Mouse (Mus musculus): ENCODE results near the gene Slc35f1. TPM values are rescaled to one million over a fixed set of nuclear protein-coding genes. Genes with fewer than 3 reads are reported as not detected.

Slc35f1 gene
- total and polyA plus RNA-seq, 3 experiments = not detected

DNA sequence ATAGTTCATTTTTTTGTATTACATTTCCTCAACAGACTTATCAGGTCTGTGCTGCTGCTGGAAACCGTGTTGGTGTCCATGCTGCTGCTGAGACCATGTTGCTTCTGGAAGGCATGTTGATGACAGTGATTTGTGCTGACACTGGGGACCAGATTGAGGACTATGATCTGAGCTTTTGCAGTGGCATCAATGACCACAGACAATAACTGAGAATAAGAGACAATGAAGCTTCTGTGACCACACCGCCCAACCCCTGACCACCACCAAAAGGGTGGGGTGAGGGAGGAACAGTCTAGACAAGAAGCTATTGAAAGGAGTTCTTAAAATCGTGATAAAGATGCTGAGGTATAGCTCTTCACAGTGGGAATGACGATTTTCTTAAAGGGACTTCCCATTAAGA is 135.4 kb downstream of the Slc35f1 start:
- Histone ChIP-seq H3K4me1 (ENCODE audit: control insufficient read depth in 1 of 2, insufficient read depth in 2 of 2, low read length in 2 of 2) (no peaks in the 10 kb centered on the region), H3K9ac (ENCODE audit: control insufficient read depth, low read depth, low read length, poor library complexity, severe bottlenecking) (no peak overlapping the region), H3K27ac (ENCODE audit: control insufficient read depth, low read depth, low read length) (no peak overlapping the region), H3K9me3 (replicated peaks; ENCODE audit: insufficient read depth, low read length) (no peaks in the 10 kb centered on the region), H3K4me3 (ENCODE audit: control insufficient read depth in 1 of 2, insufficient read depth in 1 of 2, low read depth in 2 of 2, low read length in 2 of 2) (no peak overlapping the region), H3K27me3 (ENCODE audit: control insufficient read depth in 1 of 2, insufficient read depth in 2 of 2, low read length in 2 of 2) (no peaks in the 10 kb centered on the region), H3K36me3 (ENCODE audit: control insufficient read depth in 1 of 2, insufficient read depth in 2 of 2, low read length in 2 of 2) (no peaks in the 10 kb centered on the region), H3K79me2 (ENCODE audit: control insufficient read depth, insufficient read depth, low read length, poor library complexity) (no peaks in the 10 kb centered on the region)
- TF ChIP-seq ZNF384 (IDR thresholded peaks at IDR 0.05; ENCODE audit: low read depth, low read length) = no peak
- no peak for DNase-seq (ENCODE audit: low read depth, low spot score)

DNA sequence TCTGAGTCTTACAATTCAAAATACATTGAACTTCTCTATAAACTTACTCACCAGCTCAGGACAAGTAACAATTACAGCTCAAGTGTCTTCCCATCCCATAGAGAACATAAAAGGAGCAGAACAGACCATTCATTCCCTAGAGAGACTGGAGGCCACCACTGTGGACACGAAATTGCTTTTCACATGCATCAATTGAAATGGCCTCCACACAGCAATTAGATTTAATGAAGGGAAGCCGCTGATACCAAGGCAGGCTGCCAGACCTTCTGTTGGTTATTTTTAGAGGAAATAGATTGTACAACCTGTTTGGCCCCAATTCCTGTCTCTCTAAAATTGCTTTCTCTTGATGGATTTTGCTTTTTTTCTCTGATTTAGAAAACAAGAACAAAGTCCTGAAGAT is 150.5 kb downstream of the Slc35f1 start:
- no peaks in the 10 kb centered on the region for H3K9me3 ChIP-seq (replicated peaks; ENCODE audit: insufficient read depth, low read length)
- H3K4me1 ChIP-seq (ENCODE audit: control insufficient read depth in 1 of 2, insufficient read depth in 2 of 2, low read length in 2 of 2) = no peaks in the 10 kb centered on the region
- no peak overlapping the region for H3K9ac ChIP-seq (ENCODE audit: control insufficient read depth, low read depth, low read length, poor library complexity, severe bottlenecking)
- H3K27me3 ChIP-seq (ENCODE audit: control insufficient read depth in 1 of 2, insufficient read depth in 2 of 2, low read length in 2 of 2) = no peaks in the 10 kb centered on the region
- H3K4me3 ChIP-seq (ENCODE audit: control insufficient read depth in 1 of 2, insufficient read depth in 1 of 2, low read depth in 2 of 2, low read length in 2 of 2) = no peak overlapping the region
- H3K27ac ChIP-seq (ENCODE audit: control insufficient read depth, low read depth, low read length) = no peak overlapping the region
- H3K36me3 ChIP-seq (ENCODE audit: control insufficient read depth in 1 of 2, insufficient read depth in 2 of 2, low read length in 2 of 2) = no peaks in the 10 kb centered on the region
- TF ChIP-seq HCFC1 (IDR thresholded peaks at IDR 0.05; ENCODE audit: low read depth, low read length) = no peak
- TF ChIP-seq TAL1 (IDR thresholded peaks at IDR 0.05; ENCODE audit: low read length) = no peak
- no peak for TF ChIP-seq ZKSCAN1 (IDR thresholded peaks at IDR 0.05; ENCODE audit: low read depth, low read length)
- no peak for TF ChIP-seq BHLHE40 (IDR thresholded peaks at IDR 0.05; ENCODE audit: borderline replicate concordance, low read depth, low read length)
- no peak for TF ChIP-seq TCF12 (IDR thresholded peaks at IDR 0.05; ENCODE audit: low read depth, low read length)
- no peak for TF ChIP-seq EP300 (IDR thresholded peaks at IDR 0.05; ENCODE audit: low read depth in 1 of 2, low read length in 2 of 2)
- TF ChIP-seq CHD2 (IDR thresholded peaks at IDR 0.05; ENCODE audit: low read length) = no peak
- TF ChIP-seq CTCF (IDR thresholded peaks at IDR 0.05 in 2 of 3, conservative IDR thresholded peaks at IDR 0.05 in 1 of 3; ENCODE audit: control insufficient read depth in 1 of 3, insufficient read depth in 1 of 3, low read depth in 2 of 3, low read length in 3 of 3, poor library complexity in 1 of 3, severe bottlenecking in 1 of 3) = no peak
- H3K79me2 ChIP-seq (ENCODE audit: control insufficient read depth, insufficient read depth, low read length, poor library complexity) = no peaks in the 10 kb centered on the region
- no peak for DNase-seq (ENCODE audit: low read depth, low spot score)

DNA sequence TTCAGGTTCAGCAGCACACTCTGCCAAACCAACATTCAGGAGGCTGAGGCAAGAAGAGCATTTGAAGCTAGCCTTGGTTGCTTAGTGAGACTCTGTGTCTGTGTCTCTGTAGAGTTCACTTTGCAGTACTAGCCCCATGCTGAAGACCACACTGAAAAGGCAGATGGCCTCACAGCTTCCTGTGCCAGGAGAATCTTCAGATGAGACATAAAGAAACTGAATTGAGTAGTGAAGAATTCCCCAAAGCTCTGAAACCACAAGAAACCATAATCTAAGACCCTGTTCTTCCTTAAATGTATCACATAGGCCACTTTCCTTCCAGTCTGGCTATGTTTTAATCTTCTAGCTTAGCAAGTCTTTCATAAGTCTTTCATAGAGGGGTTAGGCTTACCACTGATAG is 161.7 kb downstream of the Slc35f1 start:
- Histone ChIP-seq H3K27me3 (ENCODE audit: control insufficient read depth in 1 of 2, insufficient read depth in 2 of 2, low read length in 2 of 2) (no peaks in the 10 kb centered on the region), H3K36me3 (ENCODE audit: control insufficient read depth in 1 of 2, insufficient read depth in 2 of 2, low read length in 2 of 2) (no peaks in the 10 kb centered on the region), H3K9me3 (replicated peaks; ENCODE audit: insufficient read depth, low read length) (no peaks in the 10 kb centered on the region), H3K27ac (ENCODE audit: control insufficient read depth, low read depth, low read length) (no peak overlapping the region), H3K9ac (ENCODE audit: control insufficient read depth, low read depth, low read length, poor library complexity, severe bottlenecking) (no peak overlapping the region), H3K4me1 (ENCODE audit: control insufficient read depth in 1 of 2, insufficient read depth in 2 of 2, low read length in 2 of 2) (no peaks in the 10 kb centered on the region), H3K4me3 (ENCODE audit: control insufficient read depth in 1 of 2, insufficient read depth in 1 of 2, low read depth in 2 of 2, low read length in 2 of 2) (no peak overlapping the region), H3K79me2 (ENCODE audit: control insufficient read depth, insufficient read depth, low read length, poor library complexity) (no peaks in the 10 kb centered on the region)
- no peak for DNase-seq (ENCODE audit: low read depth, low spot score)
- TF ChIP-seq USF2 (IDR thresholded peaks at IDR 0.05; ENCODE audit: borderline replicate concordance in 1 of 2, insufficient read depth in 1 of 2, low read depth in 1 of 2, low read length in 2 of 2) (no peak), USF1 (IDR thresholded peaks at IDR 0.05; ENCODE audit: low read depth, low read length) (no peak), NRF1 (IDR thresholded peaks at IDR 0.05; ENCODE audit: insufficient read depth, low read depth, low read length, poor library complexity, severe bottlenecking) (no peak), RAD21 (IDR thresholded peaks at IDR 0.05; ENCODE audit: low read depth, low read length) (no peak), ZMIZ1 (IDR thresholded peaks at IDR 0.05; ENCODE audit: low read depth, low read length) (no peak), NELFE (IDR thresholded peaks at IDR 0.05; ENCODE audit: low read depth, low read length) (no peak), RCOR1 (IDR thresholded peaks at IDR 0.05; ENCODE audit: low read depth, low read length) (no peak), ZNF384 (IDR thresholded peaks at IDR 0.05; ENCODE audit: low read depth, low read length) (no peak), TBP (IDR thresholded peaks at IDR 0.05; ENCODE audit: low read depth, low read length) (no peak), JUND (IDR thresholded peaks at IDR 0.05; ENCODE audit: low read depth, low read length) (no peak), KAT2A (conservative IDR thresholded peaks at IDR 0.05; ENCODE audit: low read depth, low read length) (no peak), BHLHE40 (IDR thresholded peaks at IDR 0.05; ENCODE audit: borderline replicate concordance, low read depth, low read length) (no peak), CTCF (IDR thresholded peaks at IDR 0.05 in 2 of 3, conservative IDR thresholded peaks at IDR 0.05 in 1 of 3; ENCODE audit: control insufficient read depth in 1 of 3, insufficient read depth in 1 of 3, low read depth in 2 of 3, low read length in 3 of 3, poor library complexity in 1 of 3, severe bottlenecking in 1 of 3) (no peak), ZC3H11A (IDR thresholded peaks at IDR 0.05; ENCODE audit: low read depth, low read length) (no peak), MEF2A (IDR thresholded peaks at IDR 0.05; ENCODE audit: extremely low read depth, insufficient replicate concordance, low read depth, low read length, poor library complexity, severe bottlenecking) (no peak), HCFC1 (IDR thresholded peaks at IDR 0.05; ENCODE audit: low read depth, low read length) (no peak), MAZ (IDR thresholded peaks at IDR 0.05; ENCODE audit: low read depth, low read length) (no peak), ZKSCAN1 (IDR thresholded peaks at IDR 0.05; ENCODE audit: low read depth, low read length) (no peak)

Measured in MEL (cell line).